Mouse (Mus musculus) bone marrow macrophage, adult 2 months (primary cell): ENCODE measurements around the gene Lmtk2.

Experiments
- CTCF ChIP-seq: IDR thresholded peaks from 2 replicates; pipeline ENCODE4 v1.5.1; 2012; ENCODE audit warnings: low read depth, mild to moderate bottlenecking, low read length, moderate library complexity
- POLR2A ChIP-seq: IDR thresholded peaks from 2 replicates; pipeline ENCODE4 v1.6.1; 2012; ENCODE audit warnings: mild to moderate bottlenecking, low read depth, low read length, borderline replicate concordance

GRCm38 (mm10) chr5:144183647-144184335 lies 83.6 kb downstream of the Lmtk2 start:
- TF ChIP-seq POLR2A (no peak), CTCF (no peak)
